Mouse (Mus musculus) kidney, adult 8-10 months (tissue): Measurements from ENCODE around the gene Foxk2.

Experiments used
- DNase-seq, 2 experiments: peaks; one replicate each; pipeline ENCODE4 v3.0.0; 2022

Gene Foxk2

DNA sequence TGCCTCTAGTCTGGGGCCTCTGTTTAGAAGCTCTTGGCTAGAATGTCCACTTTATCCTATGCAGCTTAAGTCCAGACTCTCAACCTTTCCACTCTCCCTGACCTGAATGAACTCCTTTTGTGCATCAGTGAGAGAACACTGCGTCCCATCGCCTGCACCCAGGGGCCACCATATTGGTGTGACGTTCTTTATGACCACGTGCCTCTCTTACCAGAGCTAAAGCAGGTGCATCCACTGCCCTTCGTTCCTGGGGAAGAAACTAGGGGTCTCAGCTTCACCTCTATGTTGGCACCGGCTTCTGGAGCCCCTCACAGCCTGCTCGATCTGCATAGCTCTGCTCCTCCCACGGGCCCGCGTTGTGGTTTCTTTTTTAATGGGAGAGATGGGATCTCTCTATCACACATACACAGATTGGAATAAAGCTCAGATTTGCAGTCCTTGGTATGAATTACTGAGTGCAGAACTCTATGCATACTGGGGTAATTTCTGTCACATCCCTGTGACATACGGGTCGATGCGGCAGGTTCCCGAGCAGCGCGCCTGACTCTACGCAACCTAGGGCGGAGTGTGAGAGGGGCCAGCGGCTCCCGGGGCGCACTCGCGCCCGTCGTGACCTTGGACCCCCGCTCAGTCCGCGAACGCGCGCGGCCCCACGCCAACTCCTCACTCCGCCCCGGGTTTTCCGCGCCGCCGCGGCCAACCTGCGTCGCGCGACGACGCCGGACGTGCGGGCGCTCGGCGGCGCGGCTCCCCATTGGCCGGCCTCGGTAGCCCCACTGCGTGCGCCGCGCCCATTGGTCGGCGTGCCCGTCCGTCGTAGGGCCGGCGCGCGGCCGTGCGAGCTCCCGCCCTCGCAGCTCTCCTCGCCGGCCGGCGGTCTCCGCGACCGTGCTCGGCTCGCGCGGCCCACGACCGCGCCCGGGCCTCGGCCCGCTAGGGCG is at the start of gene Foxk2:
TSS of gene Foxk2 (plus strand) at position 831 of the 941 bp plus-strand sequence.
- DNase-seq, result peak; percentile 85 to 86

GRCm38 (mm10) chr11:121216831-121217230 is 43.0 kb upstream of the Foxk2 start:
- no peak for DNase-seq

- DNase-seq, result no peak
Observed at GRCm38 (mm10) chr11:121219776-121220175, 40.0 kb upstream of the Foxk2 start.

DNA sequence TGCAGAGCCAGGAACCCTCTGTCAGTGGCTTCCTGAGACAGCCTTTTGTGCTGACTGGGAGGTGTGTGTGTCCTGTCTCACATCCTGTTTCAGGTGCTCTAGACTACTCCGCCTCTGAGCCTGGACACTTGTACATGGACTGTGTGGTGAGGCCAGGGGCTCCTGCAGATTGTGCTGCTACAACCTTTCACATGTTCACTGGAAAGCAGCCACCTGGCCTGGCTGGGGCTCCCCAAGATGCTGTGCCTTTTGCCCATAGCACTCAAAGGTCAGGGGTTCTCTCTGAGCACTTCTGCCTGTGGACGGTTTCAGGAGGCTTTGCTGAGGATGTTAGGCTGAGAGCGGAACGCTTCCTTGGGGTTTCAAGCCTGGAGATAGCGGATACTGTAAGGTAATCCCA is 39.0 kb upstream of the Foxk2 start:
- DNase-seq, result no peak

DNA sequence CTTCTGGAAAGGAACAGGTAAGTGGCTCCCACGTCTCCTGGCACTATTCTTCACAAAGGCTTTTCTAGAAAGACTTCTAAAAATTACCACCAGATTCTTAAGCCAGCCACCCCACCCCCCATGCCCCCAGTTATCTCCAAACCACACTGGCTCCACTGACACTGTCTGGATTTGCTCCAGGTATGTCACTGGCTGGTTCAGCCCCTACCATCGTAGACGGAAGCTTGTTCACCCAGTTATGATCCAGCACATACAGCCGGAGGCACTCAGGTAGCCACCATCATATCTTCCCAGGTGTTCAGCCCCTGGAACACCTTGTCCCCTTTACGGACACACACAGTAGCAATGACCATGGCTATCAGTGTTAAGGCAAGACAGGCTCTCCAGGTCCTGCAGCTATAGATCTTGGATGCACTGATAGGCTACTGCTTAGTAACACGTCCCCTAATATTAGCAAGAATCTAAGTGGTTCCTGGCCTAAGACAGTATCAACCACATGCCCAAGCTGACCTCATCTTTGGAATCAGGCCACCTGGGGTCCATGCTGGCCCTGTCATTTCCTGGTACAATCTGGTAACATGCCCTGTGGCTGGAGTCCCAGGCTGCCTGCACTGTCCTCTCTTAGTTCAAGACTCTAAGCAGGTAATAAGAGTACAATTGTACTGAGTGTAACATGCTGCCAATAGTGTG is 38.3 kb upstream of the Foxk2 start:
- no peak for DNase-seq

GRCm38 (mm10) chr11:121228129-121229017 is 31.4 kb upstream of the Foxk2 start:
- no peak for DNase-seq

- peak; percentile 82 to 85 for DNase-seq
Observed at GRCm38 (mm10) chr11:121229018-121229439, 30.8 kb upstream of the Foxk2 start, which contains the start of gene Cybc1. Gene Cybc1 (minus strand): TSS chr11:121229322.

GRCm38 (mm10) chr11:121231191-121231590 is 28.6 kb upstream of the Foxk2 start:
- DNase-seq, result peak; percentile 71 to 73

GRCm38 (mm10) chr11:121231628-121232291 is 28.0 kb upstream of the Foxk2 start:
- no peak for DNase-seq

GRCm38 (mm10) chr11:121232706-121233105 is 27.1 kb upstream of the Foxk2 start:
- no peak for DNase-seq

DNA sequence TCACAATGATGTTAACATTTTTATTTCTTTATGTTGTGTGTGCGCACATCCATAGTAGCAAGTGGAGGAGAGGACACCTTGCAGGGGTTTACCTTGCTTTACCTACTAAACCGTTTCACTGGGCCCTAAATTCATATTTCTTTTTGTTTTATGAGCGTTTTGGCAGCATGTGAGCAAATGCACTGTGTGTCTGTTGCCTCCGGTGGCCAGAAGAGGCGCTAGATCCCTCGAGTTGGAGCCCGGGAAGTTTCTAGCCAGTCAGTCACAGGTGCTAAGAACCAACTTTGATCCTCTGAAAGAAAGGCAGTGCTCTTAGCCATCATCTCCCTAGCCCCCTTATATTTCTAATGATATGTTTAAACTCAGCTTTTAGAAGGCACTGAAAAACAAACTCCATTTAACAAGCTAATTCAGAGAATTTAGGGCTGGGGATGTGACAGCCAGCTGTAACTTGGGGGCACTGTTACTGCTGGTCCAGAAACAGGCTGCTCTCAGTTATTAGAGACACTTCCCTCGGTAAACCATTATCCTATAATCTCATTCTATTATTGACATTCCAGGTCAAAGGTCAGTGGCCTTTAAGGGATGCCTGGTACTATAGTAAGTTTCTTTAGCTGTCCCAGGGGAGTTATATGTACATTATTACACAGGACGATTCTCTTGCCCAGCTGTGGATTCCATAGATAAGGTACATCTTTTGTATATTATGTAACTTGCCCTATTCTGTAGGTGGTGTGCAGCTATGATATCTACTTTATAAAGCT is 24.1 kb upstream of the Foxk2 start:
- DNase-seq, result peak; percentile 46 to 48

DNA sequence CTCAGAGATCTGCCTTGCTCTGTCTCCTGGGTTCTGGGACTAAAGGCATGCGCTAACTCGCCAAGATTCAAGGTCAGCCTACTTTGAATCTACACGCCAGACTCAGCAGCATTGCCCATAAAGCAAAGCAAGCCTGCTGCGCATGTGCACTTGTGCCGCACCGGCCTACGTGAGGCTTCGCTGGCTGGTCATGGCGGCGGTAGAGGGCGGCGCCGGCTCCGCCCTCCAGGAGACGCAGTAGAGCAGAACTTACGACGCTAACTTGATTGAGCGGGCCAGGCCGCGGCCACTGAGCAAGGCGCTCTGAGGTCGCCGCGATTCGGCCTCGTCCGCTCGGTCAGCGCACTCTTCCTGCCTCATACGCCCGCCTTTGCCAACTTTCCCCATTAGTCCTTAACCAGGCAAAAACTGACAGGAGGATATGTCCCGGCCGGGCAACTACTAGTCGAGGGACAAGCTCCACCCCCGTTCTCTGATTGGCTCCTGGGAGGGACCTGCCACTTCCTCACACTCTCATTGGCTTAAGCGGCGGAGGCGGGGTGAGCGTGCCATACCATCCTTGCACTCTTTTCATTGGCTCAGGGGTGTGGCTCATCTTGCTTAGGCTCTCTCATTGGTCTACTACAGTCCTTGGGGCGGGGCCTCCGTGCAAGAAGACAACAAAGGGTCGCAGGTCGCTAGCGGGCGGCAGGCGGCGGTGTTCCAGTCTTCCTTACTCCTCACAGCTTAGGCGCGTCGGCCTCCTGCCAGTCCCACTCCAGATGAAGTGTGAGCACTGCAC is 23.0 kb upstream of the Foxk2 start, which contains the start of gene Narf:
TSS of gene Narf (plus strand) at position 690 of the 781 bp plus-strand sequence.
- peak; percentile 100 for DNase-seq

DNA sequence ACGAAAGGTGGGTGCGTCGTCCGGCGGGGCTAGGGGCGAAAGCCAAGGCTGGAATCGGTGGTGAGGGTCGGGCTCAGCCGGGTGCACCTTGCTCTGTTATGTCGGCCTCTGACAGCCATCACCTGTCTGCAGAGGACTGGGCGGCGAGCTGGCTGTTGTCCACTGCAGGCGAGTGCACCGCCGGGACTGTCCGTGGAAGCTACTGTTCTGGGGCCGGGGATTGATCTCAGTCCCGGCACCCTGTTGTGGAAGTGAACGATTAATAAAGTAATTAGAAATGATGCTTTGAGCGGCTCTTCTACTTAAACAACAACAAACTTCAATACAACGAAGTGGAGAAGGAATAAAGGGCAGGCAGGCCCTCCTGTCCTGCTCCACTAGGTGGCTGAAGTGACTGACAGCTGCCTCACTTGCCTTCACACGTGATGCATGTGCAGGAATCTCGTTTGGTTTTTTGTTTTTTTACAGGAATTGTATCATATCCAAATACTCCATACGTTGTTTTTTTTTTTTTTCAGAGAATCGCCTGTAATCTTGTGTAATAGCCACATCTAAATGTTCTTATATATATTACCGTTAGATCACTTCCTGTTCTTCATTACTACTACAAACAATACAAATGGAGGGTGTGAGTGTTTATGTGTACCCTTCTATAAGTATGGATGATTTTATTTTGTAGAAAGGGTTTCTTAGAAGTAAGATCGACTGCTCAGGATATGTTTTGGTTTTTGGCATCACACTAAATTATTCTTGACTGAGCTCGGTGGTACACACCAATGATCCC is 22.3 kb upstream of the Foxk2 start:
- peak; percentile 54 to 68 for DNase-seq

GRCm38 (mm10) chr11:121239669-121240068 is 20.1 kb upstream of the Foxk2 start:
- no peak for DNase-seq

- DNase-seq, result no peak
Observed at GRCm38 (mm10) chr11:121250196-121250595, 9.6 kb upstream of the Foxk2 start.

- no peak for DNase-seq
Observed at GRCm38 (mm10) chr11:121260211-121260906, 569 bp downstream of the Foxk2 start.

DNA sequence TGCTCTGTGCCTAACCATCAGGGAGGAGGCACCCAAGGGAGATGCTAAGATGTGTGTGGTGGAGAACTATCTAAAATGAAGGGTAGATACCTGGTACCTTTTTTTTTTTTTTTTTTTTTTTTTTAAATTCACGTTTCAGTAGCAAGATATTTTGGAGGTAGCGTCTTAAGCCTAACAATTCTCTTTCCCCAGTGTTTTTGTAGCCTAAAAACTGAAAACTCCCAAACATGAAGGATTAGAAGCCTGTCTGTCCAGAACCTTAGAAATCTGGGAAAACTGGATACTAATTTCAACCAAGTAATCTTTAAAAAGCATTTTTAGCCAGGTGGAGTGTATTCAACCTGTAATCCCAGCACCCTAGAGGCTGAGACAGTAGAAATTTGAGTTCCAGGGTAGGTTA is 1.3 kb downstream of the Foxk2 start:
- no peak for DNase-seq

DNA sequence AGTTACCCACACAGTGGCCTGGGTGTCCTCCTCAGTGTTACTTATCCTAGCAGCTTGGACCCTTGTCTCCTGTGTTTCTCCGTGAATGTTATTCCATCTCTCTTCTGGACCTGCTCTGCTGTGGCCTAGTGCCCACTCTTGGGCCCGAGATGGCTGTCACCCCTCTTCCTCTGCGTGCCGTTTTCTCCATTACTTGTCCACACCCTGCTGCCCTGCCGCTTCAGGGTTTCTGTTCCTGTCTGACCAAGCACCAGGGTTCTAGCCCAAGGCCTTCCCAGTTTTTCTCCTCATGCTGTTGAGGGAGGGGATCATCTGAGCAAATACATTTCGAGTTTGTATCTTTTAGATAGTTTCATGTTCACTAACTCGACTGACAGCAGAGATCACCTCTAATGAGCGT is 17.7 kb downstream of the Foxk2 start:
- no peak for DNase-seq

- DNase-seq, result no peak
Observed at GRCm38 (mm10) chr11:121278011-121278410, 18.2 kb downstream of the Foxk2 start.
